Mouse (Mus musculus): Measurements from ENCODE around the gene Rbl2.

The Rbl2 gene

DNA sequence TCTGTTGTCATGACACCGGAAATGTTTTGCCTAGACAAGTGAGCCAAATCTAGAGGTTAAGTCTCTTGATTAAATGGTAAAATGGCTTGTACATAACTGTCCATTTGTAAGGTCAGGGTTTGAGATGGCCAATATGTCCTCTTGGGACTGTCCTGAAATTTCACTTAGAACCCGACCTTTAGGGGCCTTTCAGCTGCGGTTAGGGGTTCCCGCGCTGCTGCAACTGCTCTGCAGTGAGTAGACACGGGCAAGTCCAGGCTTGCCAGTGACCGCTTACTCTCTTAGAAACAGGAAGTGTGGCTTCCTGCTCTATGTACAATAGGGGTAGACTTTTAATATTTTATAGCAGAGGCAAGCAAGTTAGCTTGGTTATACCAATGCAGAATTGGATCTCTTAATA, 12.1 kb downstream of the Rbl2 start:
- H3K36me3 ChIP-seq (ENCODE audit: insufficient read depth, low read length), result peaks cover 23% of the 10 kb centered on the region
- no peak for TF ChIP-seq CTCF (conservative IDR thresholded peaks at IDR 0.05; ENCODE audit: low read length)
- H3K4me3 ChIP-seq (replicated peaks; ENCODE audit: low read length), result peak overlapping the region; percentile 65
- no peaks in the 10 kb centered on the region for H3K9me3 ChIP-seq (ENCODE audit: low read length)
- no peaks in the 10 kb centered on the region for H3K27me3 ChIP-seq (ENCODE audit: insufficient read depth, low read length)
- peaks cover 18% of the 10 kb centered on the region for H3K4me1 ChIP-seq (replicated peaks; ENCODE audit: low read depth, low read length)

DNA sequence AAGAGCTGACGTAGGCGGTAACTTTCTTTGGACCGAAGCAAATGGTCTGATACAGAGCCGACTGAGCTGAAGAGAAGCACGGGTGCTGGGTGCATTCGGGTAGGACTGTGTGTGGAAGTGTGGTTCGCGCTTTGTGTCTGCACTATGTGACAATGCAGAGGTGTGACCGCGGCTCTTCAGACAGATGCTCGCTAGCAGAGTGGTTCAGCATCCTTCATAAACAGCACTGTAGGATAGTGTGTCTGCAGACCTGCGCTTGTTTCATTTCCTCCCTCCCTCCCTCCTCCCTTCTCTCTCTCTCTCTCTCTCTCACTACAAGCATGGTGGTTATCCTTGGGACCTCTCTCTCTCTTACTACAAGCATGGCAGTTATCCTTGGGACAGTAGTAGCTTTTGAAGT, 12.6 kb downstream of the Rbl2 start:
- H3K36me3 ChIP-seq (ENCODE audit: insufficient read depth, low read length), result peaks cover 25% of the 10 kb centered on the region
- no peaks in the 10 kb centered on the region for H3K9me3 ChIP-seq (ENCODE audit: low read length)
- peak overlapping the region; percentile 65 for H3K4me3 ChIP-seq (replicated peaks; ENCODE audit: low read length)
- TF ChIP-seq POU5F1 (IDR thresholded peaks at IDR 0.05; ENCODE audit: borderline replicate concordance, low read length) (no peak), NANOG (IDR thresholded peaks at IDR 0.05; ENCODE audit: borderline replicate concordance, low read length) (no peak), CTCF (conservative IDR thresholded peaks at IDR 0.05; ENCODE audit: low read length) (no peak)
- no peaks in the 10 kb centered on the region for H3K27me3 ChIP-seq (ENCODE audit: insufficient read depth, low read length)
- H3K4me1 ChIP-seq (replicated peaks; ENCODE audit: low read depth, low read length), result peaks cover 17% of the 10 kb centered on the region

DNA sequence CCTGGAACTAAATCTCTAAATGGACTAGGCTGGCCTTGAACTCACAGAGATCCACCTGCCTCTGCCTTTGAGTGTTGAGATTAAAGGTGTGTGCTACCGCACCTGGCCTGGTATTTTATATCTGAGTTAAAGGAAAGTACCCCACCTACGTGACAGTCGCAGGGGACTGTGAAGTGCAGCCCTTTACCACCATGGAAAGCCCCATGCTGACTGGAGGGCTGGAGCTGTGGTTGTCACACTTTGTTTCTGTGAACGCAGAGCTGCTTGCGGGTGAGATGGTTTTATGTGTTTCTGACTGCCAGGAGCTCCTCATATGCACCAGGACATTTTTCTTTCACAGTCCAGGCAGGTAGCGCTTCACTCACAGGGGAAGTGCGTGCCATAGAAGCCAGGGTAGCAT, 18.6 kb downstream of the Rbl2 start:
- H3K4me1 ChIP-seq (replicated peaks; ENCODE audit: low read depth, low read length), result no peaks in the 10 kb centered on the region
- no peaks in the 10 kb centered on the region for H3K9me3 ChIP-seq (ENCODE audit: low read length)
- TF ChIP-seq POU5F1 (IDR thresholded peaks at IDR 0.05; ENCODE audit: borderline replicate concordance, low read length) (no peak), NANOG (IDR thresholded peaks at IDR 0.05; ENCODE audit: borderline replicate concordance, low read length) (no peak), CTCF (conservative IDR thresholded peaks at IDR 0.05; ENCODE audit: low read length) (no peak)
- no peaks in the 10 kb centered on the region for H3K27me3 ChIP-seq (ENCODE audit: insufficient read depth, low read length)
- peaks cover 72% of the 10 kb centered on the region for H3K36me3 ChIP-seq (ENCODE audit: insufficient read depth, low read length)
- no peak overlapping the region for H3K4me3 ChIP-seq (replicated peaks; ENCODE audit: low read length)

DNA sequence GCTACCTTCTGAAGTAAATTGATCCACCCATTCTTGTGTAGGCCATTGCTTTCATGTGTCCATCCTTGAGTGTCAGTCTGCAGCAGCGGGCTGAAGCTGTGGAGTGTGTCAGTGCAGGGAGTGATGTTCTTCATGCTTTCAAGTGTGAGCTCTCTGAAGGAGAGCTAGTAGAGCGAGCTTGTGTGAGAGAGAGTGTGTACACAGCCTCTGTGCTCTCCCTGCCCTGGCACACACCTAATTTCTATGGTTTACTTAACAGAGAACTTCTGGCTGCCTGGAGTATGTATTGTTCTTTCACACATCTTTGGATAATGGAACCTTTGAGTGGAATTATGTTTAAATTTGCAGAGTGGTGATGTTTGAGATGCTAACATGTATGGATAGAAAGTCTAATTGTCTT, 19.7 kb downstream of the Rbl2 start:
- Histone ChIP-seq H3K27me3 (ENCODE audit: insufficient read depth, low read length) (no peaks in the 10 kb centered on the region), H3K4me3 (replicated peaks; ENCODE audit: low read length) (no peak overlapping the region), H3K36me3 (ENCODE audit: insufficient read depth, low read length) (peaks cover 75% of the 10 kb centered on the region), H3K4me1 (replicated peaks; ENCODE audit: low read depth, low read length) (no peaks in the 10 kb centered on the region), H3K9me3 (ENCODE audit: low read length) (no peaks in the 10 kb centered on the region)
- TF ChIP-seq POU5F1 (IDR thresholded peaks at IDR 0.05; ENCODE audit: borderline replicate concordance, low read length) (no peak), NANOG (IDR thresholded peaks at IDR 0.05; ENCODE audit: borderline replicate concordance, low read length) (no peak), CTCF (conservative IDR thresholded peaks at IDR 0.05; ENCODE audit: low read length) (no peak)

DNA sequence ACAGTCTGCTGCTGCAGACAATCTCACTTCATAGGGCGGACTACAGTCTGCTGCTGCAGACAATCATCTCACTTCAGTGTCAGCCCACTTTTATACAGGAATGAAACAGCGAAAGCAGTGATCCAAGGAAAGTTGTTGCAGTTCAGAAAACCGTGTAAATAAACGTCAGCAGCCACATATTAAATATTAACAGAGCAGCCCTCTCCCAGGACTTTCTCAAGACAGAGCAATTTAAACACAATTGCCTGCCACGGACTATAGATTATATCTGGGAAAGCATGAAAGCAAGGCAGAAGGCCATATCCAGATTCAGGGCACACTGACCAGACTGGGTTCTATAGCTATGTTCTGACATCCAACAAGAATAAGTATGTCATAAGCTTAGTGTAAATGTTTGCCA, 24.3 kb downstream of the Rbl2 start:
- Histone ChIP-seq H3K4me1 (replicated peaks; ENCODE audit: low read depth, low read length) (no peaks in the 10 kb centered on the region), H3K36me3 (ENCODE audit: insufficient read depth, low read length) (peaks cover 72% of the 10 kb centered on the region), H3K27me3 (ENCODE audit: insufficient read depth, low read length) (no peaks in the 10 kb centered on the region), H3K9me3 (ENCODE audit: low read length) (no peaks in the 10 kb centered on the region), H3K4me3 (replicated peaks; ENCODE audit: low read length) (no peak overlapping the region)
- no peak for TF ChIP-seq CTCF (conservative IDR thresholded peaks at IDR 0.05; ENCODE audit: low read length)
- TF ChIP-seq NANOG (IDR thresholded peaks at IDR 0.05; ENCODE audit: borderline replicate concordance, low read length), result no peak
- no peak for TF ChIP-seq POU5F1 (IDR thresholded peaks at IDR 0.05; ENCODE audit: borderline replicate concordance, low read length)

DNA sequence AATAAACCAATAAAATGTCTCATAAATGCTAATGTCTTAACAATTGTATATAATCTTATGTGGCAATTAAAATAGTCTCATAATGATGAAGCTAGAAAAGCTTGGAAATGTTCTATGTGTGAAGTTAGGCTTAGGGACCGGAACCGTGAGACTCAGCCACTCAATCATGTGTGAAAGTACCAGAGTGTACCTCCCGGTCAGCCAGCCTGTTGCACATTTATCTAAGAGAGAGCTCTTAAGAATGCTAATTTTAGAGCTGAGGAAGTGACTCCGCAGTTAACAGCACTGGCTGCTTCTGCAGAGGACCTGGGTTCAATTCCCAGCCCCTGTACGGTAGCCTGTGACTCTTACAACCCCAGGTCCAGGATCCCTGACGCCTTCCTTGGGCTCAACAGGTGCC, 28.2 kb downstream of the Rbl2 start:
- no peaks in the 10 kb centered on the region for H3K27me3 ChIP-seq (ENCODE audit: insufficient read depth, low read length)
- peaks cover 64% of the 10 kb centered on the region for H3K36me3 ChIP-seq (ENCODE audit: insufficient read depth, low read length)
- no peaks in the 10 kb centered on the region for H3K9me3 ChIP-seq (ENCODE audit: low read length)
- H3K4me3 ChIP-seq (replicated peaks; ENCODE audit: low read length), result no peak overlapping the region
- TF ChIP-seq POU5F1 (IDR thresholded peaks at IDR 0.05; ENCODE audit: borderline replicate concordance, low read length) (no peak), NANOG (IDR thresholded peaks at IDR 0.05; ENCODE audit: borderline replicate concordance, low read length) (no peak), CTCF (conservative IDR thresholded peaks at IDR 0.05; ENCODE audit: low read length) (no peak)
- H3K4me1 ChIP-seq (replicated peaks; ENCODE audit: low read depth, low read length), result no peaks in the 10 kb centered on the region

DNA sequence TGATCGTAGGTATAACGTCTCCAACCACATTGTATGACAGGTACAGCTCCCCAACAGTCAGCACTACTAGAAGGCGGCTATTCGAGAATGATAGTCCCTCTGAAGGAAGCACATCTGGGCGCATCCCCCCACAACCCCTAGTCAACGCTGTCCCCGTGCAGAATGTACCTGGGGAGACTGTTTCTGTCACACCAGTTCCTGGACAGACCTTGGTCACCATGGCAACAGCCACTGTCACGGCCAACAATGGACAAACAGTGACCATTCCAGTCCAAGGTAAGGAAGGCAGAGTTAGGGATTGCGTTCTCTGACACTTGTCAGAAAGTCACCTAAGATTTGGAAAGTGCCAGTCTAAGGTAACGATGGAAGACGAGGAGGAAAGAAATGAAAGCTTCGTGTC, 36.4 kb downstream of the Rbl2 start:
- no peaks in the 10 kb centered on the region for H3K4me1 ChIP-seq (replicated peaks; ENCODE audit: low read depth, low read length)
- no peak overlapping the region for H3K4me3 ChIP-seq (replicated peaks; ENCODE audit: low read length)
- TF ChIP-seq CTCF (conservative IDR thresholded peaks at IDR 0.05; ENCODE audit: low read length), result no peak
- TF ChIP-seq NANOG (IDR thresholded peaks at IDR 0.05; ENCODE audit: borderline replicate concordance, low read length), result no peak
- no peak for TF ChIP-seq POU5F1 (IDR thresholded peaks at IDR 0.05; ENCODE audit: borderline replicate concordance, low read length)
- no peaks in the 10 kb centered on the region for H3K9me3 ChIP-seq (ENCODE audit: low read length)
- H3K27me3 ChIP-seq (ENCODE audit: insufficient read depth, low read length), result no peaks in the 10 kb centered on the region
- H3K36me3 ChIP-seq (ENCODE audit: insufficient read depth, low read length), result peaks cover 58% of the 10 kb centered on the region

DNA sequence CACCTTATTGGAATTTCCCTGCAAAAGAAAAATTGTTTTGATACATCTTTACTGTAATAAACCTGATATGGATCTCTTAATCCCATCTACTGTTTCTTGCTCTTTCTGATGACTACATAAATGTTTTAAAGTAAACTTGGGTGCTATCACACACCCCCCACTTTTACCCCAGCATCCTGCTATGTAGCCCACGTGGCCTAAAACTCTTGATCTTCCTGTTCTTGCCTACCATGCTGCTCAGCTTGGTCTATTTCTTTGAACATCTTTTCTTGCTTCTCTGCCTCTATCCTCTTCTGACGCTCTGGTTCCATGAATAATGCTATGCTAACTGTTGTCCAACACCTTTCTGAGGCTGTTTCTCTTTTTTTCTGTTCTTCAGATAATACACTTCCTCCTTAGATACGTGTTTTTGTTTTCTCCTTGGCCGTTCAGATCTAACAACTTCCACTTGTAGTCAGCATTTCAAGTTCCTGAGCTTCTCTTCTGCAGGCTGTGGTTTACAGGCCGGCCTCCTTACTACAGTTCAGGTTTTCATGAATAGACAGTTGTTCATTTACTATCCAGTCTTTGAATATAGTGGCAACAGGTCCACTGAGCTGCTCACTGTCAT, 42.1 kb downstream of the Rbl2 start:
- Histone ChIP-seq H3K36me3 (ENCODE audit: insufficient read depth, low read length) (peaks cover 67% of the 10 kb centered on the region), H3K4me3 (replicated peaks; ENCODE audit: low read length) (no peak overlapping the region), H3K9me3 (ENCODE audit: low read length) (no peaks in the 10 kb centered on the region), H3K4me1 (replicated peaks; ENCODE audit: low read depth, low read length) (0 out of 2 replicates have a peak, but pooled peaks cover 4% of the 10 kb centered on the region), H3K27me3 (ENCODE audit: insufficient read depth, low read length) (no peaks in the 10 kb centered on the region)
- TF ChIP-seq POU5F1 (IDR thresholded peaks at IDR 0.05; ENCODE audit: borderline replicate concordance, low read length), result no peak

DNA sequence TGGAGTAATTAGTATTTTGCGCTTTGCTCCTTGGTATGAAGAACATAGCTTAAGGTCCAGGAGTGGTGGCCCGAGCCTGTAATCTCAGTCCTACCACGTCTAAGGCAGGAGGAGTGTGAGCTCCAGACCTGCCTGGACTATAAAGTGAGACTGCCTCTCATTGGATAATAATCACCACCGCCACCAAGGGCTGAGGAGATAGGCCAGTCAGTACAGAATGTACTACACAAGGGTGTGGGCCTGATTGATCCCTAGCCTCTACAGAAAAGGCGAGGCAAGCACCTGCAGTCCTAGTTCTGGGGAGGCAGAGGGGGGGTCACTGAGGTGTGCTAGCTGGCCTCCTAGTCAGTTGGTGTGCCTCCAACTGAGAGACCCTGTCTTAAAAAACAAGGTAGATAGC, 44.6 kb downstream of the Rbl2 start:
- no peak overlapping the region for H3K4me3 ChIP-seq (replicated peaks; ENCODE audit: low read length)
- H3K36me3 ChIP-seq (ENCODE audit: insufficient read depth, low read length), result peaks cover 66% of the 10 kb centered on the region
- H3K4me1 ChIP-seq (replicated peaks; ENCODE audit: low read depth, low read length), result 0 out of 2 replicates have a peak, but pooled peaks cover 4% of the 10 kb centered on the region
- no peaks in the 10 kb centered on the region for H3K27me3 ChIP-seq (ENCODE audit: insufficient read depth, low read length)
- no peaks in the 10 kb centered on the region for H3K9me3 ChIP-seq (ENCODE audit: low read length)
- TF ChIP-seq CTCF (conservative IDR thresholded peaks at IDR 0.05; ENCODE audit: low read length), result no peak
- no peak for TF ChIP-seq POU5F1 (IDR thresholded peaks at IDR 0.05; ENCODE audit: borderline replicate concordance, low read length)
- no peak for TF ChIP-seq NANOG (IDR thresholded peaks at IDR 0.05; ENCODE audit: borderline replicate concordance, low read length)

All from E14TG2a.4 (cell line).